Mouse (Mus musculus) midbrain, embryonic 15.5 days (tissue): ENCODE results near the gene Ggt5. TPM values are rescaled to one million over a fixed set of nuclear protein-coding genes. Genes with fewer than 3 reads are reported as not detected.
A peak's percentile ranks its signal among the peaks of the same experiment; 100 is the strongest.

Experiments used
- ATAC-seq: fragments of 200-750 bp; cut with Nextera tagmentation; replicated peaks from 2 replicates; pipeline ENCODE4 v1.8.0; 2017; ENCODE audit warnings: moderate TSS enrichment
- H3K27ac ChIP-seq: fragments of 300-500 bp; sonication (generic); 2 replicates; pipeline ENCODE4 v1.5.1; 2015; ENCODE audit warnings: mild to moderate bottlenecking, inconsistent platforms
- H3K27me3 ChIP-seq: fragments of 300-500 bp; sonication (generic); replicated peaks from 2 replicates; pipeline ENCODE4 v1.6.1; 2015; ENCODE audit warnings: inconsistent platforms
- H3K36me3 ChIP-seq: fragments of 300-500 bp; sonication (generic); replicated peaks from 2 replicates; pipeline ENCODE4 v1.6.1; 2015; ENCODE audit warnings: inconsistent platforms
- H3K4me1 ChIP-seq: fragments of 300-500 bp; sonication (generic); 2 replicates; pipeline ENCODE4 v1.6.1; 2015; ENCODE audit warnings: inconsistent platforms
- H3K4me2 ChIP-seq: fragments of 300-500 bp; sonication (generic); 2 replicates; pipeline ENCODE4 v1.6.1; 2015; ENCODE audit warnings: inconsistent platforms, mild to moderate bottlenecking, moderate library complexity
- H3K4me3 ChIP-seq: fragments of 300-500 bp; sonication (generic); 2 replicates; pipeline ENCODE4 v1.5.1; 2015; ENCODE audit warnings: mild to moderate bottlenecking, inconsistent platforms
- H3K9ac ChIP-seq: fragments of 300-500 bp; sonication (generic); 2 replicates; pipeline ENCODE4 v1.6.1; 2015; ENCODE audit warnings: mild to moderate bottlenecking, inconsistent platforms
- H3K9me3 ChIP-seq: fragments of 300-500 bp; sonication (generic); 2 replicates; pipeline ENCODE4 v1.6.1; 2016; ENCODE audit warnings: inconsistent platforms
- WGBS: fragments of 180-500 bp; shearing (Covaris S2); methylation state at CpG from one replicate; pipeline ENCODE4 v1.1.7; 2015; ENCODE audit warnings: mixed read lengths; 5-methylcytosine and 5-hydroxymethylcytosine counted together
- polyA plus RNA-seq: library from polyadenylated mRNA; unstranded; fragments of >200 nt; fragmentation: Nextera tagmentation; extraction: Ambion mirVana; gene quantifications from 2 replicates; pipeline ENCODE4 v1.2.1, GENCODE M21; 2015

The Ggt5 gene
- polyA plus RNA-seq, 1 experiment from 2014 or later, result 2.2 TPM

DNA sequence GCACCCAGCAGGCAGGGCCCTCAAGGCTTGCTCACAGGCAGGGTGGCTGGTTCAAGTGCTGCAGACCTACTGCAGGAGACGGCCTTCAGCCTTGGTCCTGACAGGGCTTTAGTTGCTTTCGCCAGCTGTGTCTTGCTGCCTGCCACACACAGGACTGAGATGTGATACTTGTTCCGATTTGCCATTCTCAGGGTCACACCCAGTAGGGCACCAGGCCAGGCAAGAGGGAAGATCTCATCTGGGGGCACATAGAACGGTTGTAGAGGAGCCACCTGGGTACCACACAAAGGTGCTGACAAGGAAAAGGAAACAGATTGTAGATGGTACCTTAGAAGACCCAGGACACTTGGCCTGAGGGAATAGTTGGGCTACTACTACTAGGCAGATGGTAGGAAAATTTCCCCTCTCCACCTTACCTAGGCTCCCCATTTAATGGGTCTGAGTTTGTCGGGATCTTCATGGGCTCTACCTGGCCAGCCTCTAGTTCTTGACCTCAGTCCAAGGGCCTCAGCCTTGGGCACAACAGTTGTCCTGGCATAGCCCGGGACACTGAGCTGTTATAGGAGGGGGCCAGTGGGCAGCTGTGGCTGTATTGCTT, 75.6 kb downstream of the Ggt5 start:
- Histone ChIP-seq H3K4me1 (peaks cover 23% of the 10 kb centered on the region), H3K9me3 (no peaks in the 10 kb centered on the region), H3K4me2 (no peak overlapping the region), H3K36me3 (0 out of 2 replicates have a peak, but pooled peaks cover 5% of the 10 kb centered on the region), H3K9ac (no peak overlapping the region), H3K27me3 (peaks cover 10% of the 10 kb centered on the region), H3K4me3 (no peak overlapping the region), H3K27ac (no peak overlapping the region)
- WGBS, result 88% methylated on average over 6 of the region's 6 CpGs
- ATAC-seq, result no peak

GRCm38 (mm10) chr10:75666451-75667030, 77.4 kb downstream of the Ggt5 start:
- WGBS, result 25% methylated on average over 4 of the region's 4 CpGs
- Histone ChIP-seq H3K4me2 (peak overlapping the region; percentile 94), H3K27ac (peak overlapping the region; percentile 67), H3K27me3 (peaks cover 11% of the 10 kb centered on the region), H3K4me3 (peak overlapping the region; percentile 45), H3K9me3 (no peaks in the 10 kb centered on the region), H3K4me1 (peaks cover 23% of the 10 kb centered on the region), H3K36me3 (0 out of 2 replicates have a peak, but pooled peaks cover 5% of the 10 kb centered on the region), H3K9ac (peak overlapping the region; percentile 55; the same call in 1 of the 2 replicates)
- ATAC-seq, result no peak

Other genes starting within 250 kb of the Ggt5 start
- gene Upb1, start 188.2 kb upstream of the Ggt5 start, polyA plus RNA-seq, result 0.28 and 0.51 TPM in 2 replicates
- 122 and 127 TPM in 2 replicates for gene Snrpd3, start 71.8 kb upstream of the Ggt5 start, polyA plus RNA-seq
- 22.3 and 24.4 TPM in 2 replicates for gene Gucd1, start 71.4 kb upstream of the Ggt5 start, polyA plus RNA-seq
- gene Lrrc75b, start 29.0 kb upstream of the Ggt5 start, polyA plus RNA-seq, result 41.0 and 44.8 TPM in 2 replicates
- 1.2 and 1.7 TPM in 2 replicates for gene Ggt1, start 27.7 kb upstream of the Ggt5 start, polyA plus RNA-seq
- 3.0 and 4.1 TPM in 2 replicates for gene Susd2, start 54.7 kb downstream of the Ggt5 start, polyA plus RNA-seq
- gene Cabin1, start 175.0 kb downstream of the Ggt5 start, polyA plus RNA-seq, result 36.6 and 42.2 TPM in 2 replicates
- 64.7 and 65.8 TPM in 2 replicates for gene Ddt, start 184.1 kb downstream of the Ggt5 start, polyA plus RNA-seq
- gene Gm20441, start 191.6 kb downstream of the Ggt5 start, polyA plus RNA-seq, result not detected in 2 replicates
- 0.61 and 1.6 TPM in 2 replicates for gene Gstt3, start 192.1 kb downstream of the Ggt5 start, polyA plus RNA-seq
- gene Gstt1, start 209.2 kb downstream of the Ggt5 start, polyA plus RNA-seq, result 14.5 and 16.9 TPM in 2 replicates
- gene Gstt4, start 233.2 kb downstream of the Ggt5 start, polyA plus RNA-seq, result not detected in 2 replicates
- gene Gstt2, start 248.1 kb downstream of the Ggt5 start, polyA plus RNA-seq, result 7.4 and 7.5 TPM in 2 replicates